Mouse (Mus musculus) heart, adult 2 months (tissue): ENCODE data around the gene AI464131. TPM values are rescaled to one million over a fixed set of nuclear protein-coding genes. Genes with fewer than 3 reads are reported as not detected.
A peak's percentile ranks its signal among the peaks of the same experiment; 100 is the strongest.
"Not testable (repeated sequence)": the region's sequence is repeated elsewhere in the genome, so short reads cannot be mapped to it uniquely, and the experiment has no call there.

ENCODE experiments used
- DNase-seq, 2 experiments: peaks; one replicate each; pipeline ENCODE4 v3.0.0; 2021
- H3K27ac ChIP-seq: fragments of 200-600 bp; 2 replicates; pipeline ENCODE4 v1.8.1; 2022
- H3K27me3 ChIP-seq: fragments of 200-500 bp; 2 replicates; pipeline ENCODE4 v1.6.1; 2012; ENCODE audit warnings: mild to moderate bottlenecking, low read length, inconsistent platforms, mixed read lengths; ENCODE audit not compliant: control insufficient read depth, insufficient read depth
- H3K36me3 ChIP-seq: fragments of 200-500 bp; 2 replicates; pipeline ENCODE4 v1.6.1; 2012; ENCODE audit warnings: low read length, inconsistent platforms; ENCODE audit not compliant: control insufficient read depth, insufficient read depth
- H3K4me1 ChIP-seq: fragments of 200-500 bp; 2 replicates; pipeline ENCODE4 v1.6.1; 2011; ENCODE audit warnings: low read length; ENCODE audit not compliant: control insufficient read depth, insufficient read depth
- H3K4me3 ChIP-seq: fragments of 200-600 bp; 2 replicates; pipeline ENCODE4 v1.8.1; 2022
- H3K79me2 ChIP-seq: fragments of 200-500 bp; replicated peaks from 2 replicates; pipeline ENCODE4 v1.6.1; 2012; ENCODE audit warnings: mild to moderate bottlenecking, inconsistent platforms, low read length, moderate library complexity, mixed read lengths; ENCODE audit not compliant: control insufficient read depth, insufficient read depth
- H3K9ac ChIP-seq: fragments of 200-500 bp; 2 replicates; pipeline ENCODE4 v1.6.1; 2012; ENCODE audit warnings: low read depth, mild to moderate bottlenecking, control low read depth, inconsistent platforms, low read length, mixed read lengths
- CTCF ChIP-seq: fragments of 200-600 bp; IDR thresholded peaks from 2 replicates; pipeline ENCODE4 v1.8.1; 2022; ENCODE audit warnings: antibody characterized with exemption, mild to moderate bottlenecking, moderate library complexity
- EP300 ChIP-seq: fragments of 200-500 bp; IDR thresholded peaks from 2 replicates; pipeline ENCODE4 v1.6.1; 2011; ENCODE audit warnings: low read depth, low read length, control low read depth; ENCODE audit not compliant: insufficient read depth
- POLR2A ChIP-seq: fragments of 200-500 bp; IDR thresholded peaks from 2 replicates; pipeline ENCODE4 v1.6.1; 2011; ENCODE audit warnings: mild to moderate bottlenecking, low read depth, low read length, control low read depth; ENCODE audit not compliant: insufficient read depth
- WGBS: fragments of 180-500 bp; shearing (Covaris S2); methylation state at CpG from one replicate; pipeline ENCODE4 v1.1.7; 2018; 5-methylcytosine and 5-hydroxymethylcytosine counted together
- intact Hi-C: fragments of 180-260 bp; cut with DNase I; formaldehyde crosslinking; loops from one replicate; pipeline ENCODE4 v1.15.1; 2025
- polyA plus RNA-seq: library from polyadenylated mRNA; depleted of rRNA; stranded (reverse); fragments of >200 nt; gene quantifications from 2 replicates; pipeline ENCODE4 v1.2.3, GENCODE M21; 2012
- total RNA-seq, 2 experiments: library from RNA; stranded (reverse); gene quantifications; 2 replicates each; pipeline ENCODE4 v1.2.3; 2021

The AI464131 gene
- total and polyA plus RNA-seq, 3 experiments, result 7.6 to 12.0 (median 11.6) TPM

DNA sequence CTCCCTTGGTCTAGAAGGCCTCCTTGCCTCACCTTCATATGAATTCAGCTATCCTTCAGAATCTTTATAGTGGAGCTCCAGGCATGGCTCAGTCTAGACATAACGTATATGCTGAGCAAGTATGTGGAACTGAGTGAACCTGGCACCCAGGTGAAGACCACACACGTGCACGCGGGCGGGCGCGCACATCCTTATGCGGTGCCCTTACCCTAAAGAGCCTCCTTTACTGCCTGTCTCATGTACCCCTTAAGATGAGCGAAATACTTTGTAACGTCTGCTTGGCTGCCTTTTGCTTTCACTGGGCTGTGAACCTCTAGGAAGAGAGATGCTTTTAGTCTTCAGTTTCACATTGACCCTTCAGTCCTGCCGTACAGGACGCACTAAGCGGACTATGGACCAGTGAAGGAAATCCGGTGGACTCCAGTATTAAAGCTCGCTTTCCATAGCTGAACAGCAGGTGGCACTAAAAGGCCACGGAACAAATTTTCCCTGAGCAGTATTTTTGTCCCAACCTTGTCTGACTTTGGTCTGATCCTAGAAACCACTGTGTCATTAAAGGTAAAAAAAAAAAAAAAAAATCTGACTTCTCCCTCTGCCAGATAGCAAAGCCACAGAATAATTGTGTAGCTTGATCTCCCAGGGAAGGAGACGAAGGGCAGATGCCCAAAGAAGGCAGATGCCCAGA lies 34.3 kb downstream of the AI464131 start:
- H3K27ac ChIP-seq, result 0 out of 2 replicates have a peak overlapping the region, but pooled peaks have one; percentile 13
- peaks cover 2% of the 10 kb centered on the region for H3K4me1 ChIP-seq
- no peak overlapping the region for H3K4me3 ChIP-seq
- no peaks in the 10 kb centered on the region; the same call in 1 of the 2 replicates for H3K36me3 ChIP-seq
- 49% methylated on average over 17 of the region's 17 CpGs for WGBS
- intact Hi-C loops, result loop anchor here (1.0 to 10.0 kb wide), 7 partner anchors 34 to 744 kb away; partner anchors contain the start of gene Dnaja1
- DNase-seq, result peak; percentile 66 to 72
- no peaks in the 10 kb centered on the region for H3K79me2 ChIP-seq
- no peak overlapping the region for H3K9ac ChIP-seq
- no peaks in the 10 kb centered on the region for H3K27me3 ChIP-seq
- 0 out of 2 replicates have a peak, but pooled peaks have one; percentile 37 for TF ChIP-seq EP300
- TF ChIP-seq CTCF, result peak; percentile 83
- TF ChIP-seq POLR2A, result no peak

DNA sequence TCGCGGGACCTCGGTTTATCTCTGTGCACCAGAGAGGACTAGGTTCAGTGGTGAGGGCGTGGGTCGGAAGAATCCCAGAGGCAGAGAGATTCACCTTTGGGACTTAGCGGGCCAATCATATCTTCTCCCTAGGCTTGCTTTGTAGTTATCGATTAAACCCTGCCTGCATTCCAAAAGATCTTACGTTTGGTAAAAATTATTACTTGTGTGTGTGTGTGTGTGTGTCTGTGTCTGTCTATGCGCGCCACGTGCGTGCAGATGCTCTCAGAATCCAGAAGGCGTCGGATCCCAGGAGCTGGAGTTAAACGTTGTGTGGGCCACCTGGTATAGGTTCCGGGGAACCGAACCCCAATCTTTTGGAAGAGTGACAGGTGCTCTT lies 37.6 kb downstream of the AI464131 start:
- Histone ChIP-seq H3K27me3 (no peaks in the 10 kb centered on the region), H3K27ac (peak overlapping the region; percentile 79), H3K79me2 (no peaks in the 10 kb centered on the region), H3K9ac (peak overlapping the region; percentile 78), H3K4me1 (peaks cover 2% of the 10 kb centered on the region), H3K36me3 (no peaks in the 10 kb centered on the region; the same call in 1 of the 2 replicates), H3K4me3 (peak overlapping the region; percentile 90)
- DNase-seq, result no peak
- WGBS, result 5% methylated on average over 17 of the region's 17 CpGs
- intact Hi-C loops, result loop anchor here (5.0 to 10.0 kb wide), 3 partner anchors 87 to 740 kb away; partner anchors contain the start of gene Dnaja1
- TF ChIP-seq EP300, result no peak
- no peak for TF ChIP-seq CTCF
- no peak for TF ChIP-seq POLR2A

DNA sequence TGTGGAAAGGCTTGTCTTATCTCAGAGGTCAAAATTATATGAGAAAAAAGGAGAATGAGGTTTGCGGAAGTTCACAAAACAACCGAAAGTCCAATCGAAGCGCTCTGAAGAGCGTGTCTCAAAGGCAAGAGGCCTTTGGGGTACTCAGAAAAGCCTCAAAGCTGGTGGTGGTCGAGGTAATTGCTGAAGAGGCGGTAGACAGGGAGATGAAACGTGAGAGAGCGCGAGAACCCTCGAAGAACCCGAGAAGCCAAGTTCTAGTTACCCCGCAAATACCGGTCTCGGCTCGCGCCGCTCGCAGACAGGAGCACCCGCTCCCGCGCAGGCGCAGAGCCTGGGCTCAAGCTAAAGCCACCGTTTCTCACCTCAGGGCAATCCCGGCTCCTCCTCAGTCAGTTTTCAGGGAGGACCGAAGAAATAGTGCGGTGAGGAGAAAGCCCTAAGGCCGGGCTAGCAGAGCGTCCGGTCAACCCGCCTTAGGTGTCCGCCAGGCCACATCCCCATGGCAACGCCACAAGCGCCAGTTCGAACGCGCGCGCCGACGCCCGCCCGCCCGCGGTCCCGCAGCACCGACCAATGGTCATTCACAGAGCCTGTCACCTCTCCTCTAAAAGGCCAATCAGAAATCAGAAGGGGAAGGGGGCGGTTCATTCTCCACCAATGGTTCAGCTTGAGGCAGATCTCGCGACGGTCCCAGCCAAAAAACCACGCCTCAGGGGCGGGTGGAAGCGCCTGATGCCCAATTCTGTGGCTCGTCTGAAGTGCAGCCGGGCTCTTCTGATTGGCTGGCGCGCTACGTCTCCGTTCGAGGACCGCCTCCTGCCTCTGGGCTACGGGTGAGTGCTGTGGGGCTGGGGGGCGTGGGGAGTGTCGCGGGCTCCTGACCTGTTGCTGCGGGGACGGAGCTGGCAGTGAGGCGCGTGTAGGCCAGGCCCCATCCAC lies 38.3 kb downstream of the AI464131 start, which contains the start of the genes Kif24 and Nudt2:
Gene Kif24, minus strand, starts transcription at position 543 of the 942 bp plus-strand sequence.
Gene Nudt2, plus strand, starts transcription at position 807 of the 942 bp plus-strand sequence.
- Histone ChIP-seq H3K4me3 (peak within 1 kb of the TSS; percentile 90), H3K27me3 (no peaks in the 10 kb centered on the region), H3K9ac (peak within 1 kb of the TSS; percentile 78), H3K79me2 (no peaks in the 10 kb centered on the region), H3K4me1 (peaks cover 2% of the 10 kb centered on the region), H3K27ac (peak within 1 kb of the TSS; percentile 79), H3K36me3 (no peaks in the 10 kb centered on the region)
- DNase-seq, result peak; percentile 95 to 99
- TF ChIP-seq POLR2A (peak; percentile 64; the same call in 1 of the 2 replicates), CTCF (peak; percentile 19; the same call in 1 of the 2 replicates), EP300 (0 out of 2 replicates have a peak, but pooled peaks have one; percentile 36)
- under 1% methylated on average over 70 of the region's 70 CpGs for WGBS
- intact Hi-C loops, result loop anchor here (5.0 to 10.0 kb wide), 3 partner anchors 88 to 740 kb away; partner anchors contain the start of gene Dnaja1

GRCm38 (mm10) chr4:41463051-41463738 lies 39.7 kb downstream of the AI464131 start:
- H3K79me2 ChIP-seq, H3K9ac ChIP-seq, H3K4me3 ChIP-seq, H3K27ac ChIP-seq, H3K4me1 ChIP-seq, H3K27me3 ChIP-seq, DNase-seq, H3K36me3 ChIP-seq: not testable (repeated sequence)
- intact Hi-C loops, result loop anchor here (10.0 kb wide), 1 partner anchor 738 kb away; the partner anchor contains the start of gene Dnaja1
- 28% methylated on average over 3 of the region's 3 CpGs for WGBS

DNA sequence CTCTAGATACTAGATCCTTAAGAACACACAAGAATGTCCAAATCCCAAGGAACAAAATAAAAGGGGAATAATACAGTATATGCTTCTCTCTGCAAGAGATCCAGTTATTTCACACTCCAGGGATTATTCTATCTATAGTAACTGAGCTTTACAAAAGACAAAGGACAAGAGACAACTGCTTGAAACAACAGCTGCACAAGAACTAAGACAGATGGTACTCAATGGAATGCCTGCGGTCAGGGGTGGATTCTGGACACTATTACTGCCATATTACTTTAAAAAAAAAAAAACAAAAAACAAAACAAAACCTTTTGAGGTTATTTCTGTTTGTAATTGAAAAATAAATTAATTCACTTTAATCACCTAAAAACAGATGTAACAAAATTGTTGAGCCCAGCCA lies 42.2 kb downstream of the AI464131 start:
- WGBS, result 90% methylated on average over 1 of the region's 1 CpGs
- Histone ChIP-seq H3K4me1 (peaks cover 2% of the 10 kb centered on the region), H3K79me2 (no peaks in the 10 kb centered on the region), H3K36me3 (no peaks in the 10 kb centered on the region), H3K27me3 (no peaks in the 10 kb centered on the region), H3K4me3 (no peak overlapping the region), H3K27ac (no peak overlapping the region), H3K9ac (no peak overlapping the region)
- DNase-seq, result no peak
- intact Hi-C loops, result loop anchor here (10.0 kb wide), 1 partner anchor 736 kb away; the partner anchor contains the start of gene Dnaja1
- TF ChIP-seq EP300 (no peak), CTCF (no peak), POLR2A (no peak)
